Mouse (Mus musculus) embryonic fibroblast, embryonic 13.5 days (primary cell): ENCODE results near the gene Zmat3.
A peak's percentile ranks its signal among the peaks of the same experiment; 100 is the strongest.

Experiments used
- CTCF ChIP-seq: IDR thresholded peaks from 2 replicates; pipeline ENCODE4 v1.5.1; 2011; ENCODE audit warnings: mild to moderate bottlenecking, control low read depth, low read length, moderate library complexity, borderline replicate concordance; ENCODE audit not compliant: insufficient read depth
- POLR2A ChIP-seq: IDR thresholded peaks from 2 replicates; pipeline ENCODE4 v1.6.1; 2011; ENCODE audit warnings: low read depth, mild to moderate bottlenecking, control low read depth, low read length, moderate library complexity

GRCm38 (mm10) chr3:32367516-32367915 is 1.7 kb upstream of the Zmat3 start:
- TF ChIP-seq POLR2A = 0 out of 2 replicates have a peak, but pooled peaks have one; percentile 22
- TF ChIP-seq CTCF = no peak
